Mouse (Mus musculus) megakaryocyte, embryonic 14.5 days (primary cell): ENCODE data around the gene Baiap2.

ENCODE experiments used
- FLI1 ChIP-seq: IDR thresholded peaks from 2 replicates; pipeline ENCODE4 v1.6.1; 2012; ENCODE audit warnings: low read length, inconsistent platforms, mixed read lengths
- GATA1 ChIP-seq: IDR thresholded peaks from 3 replicates; pipeline ENCODE4 v1.6.1; 2012; ENCODE audit warnings: mixed read lengths, low read length, inconsistent platforms, borderline replicate concordance

GRCm38 (mm10) chr11:120041191-120042123 is 98.9 kb downstream of the Baiap2 start:
- TF ChIP-seq FLI1 (no peak), GATA1 (no peak)
